In genomic region chr6:5300629-5301028, GRCm38 (mm10) we compare ENCODE assay signal across 27 mouse cellular contexts. TPM values are rescaled to one million over a fixed set of nuclear protein-coding genes. Genes with fewer than 3 reads are reported as not detected.
A peak's percentile ranks its signal among the peaks of the same experiment; 100 is the strongest.
DNase-seq lines count a peak whose midpoint lies in the region; ATAC-seq and TF ChIP-seq lines count a peak whose summit lies in the region.
"Had no signal": no experiment of that assay in that cellular context is flagged by ENCODE, and none has a peak within 500 bp of the region (broad histone marks: within the 10 kb centered on the region; RNA-seq: fewer than 3 reads in every experiment).

No protein-coding gene starts in this region.

- no peak for ATAC-seq in embryonic facial prominence, embryonic 14.5 days (ENCODE audit: low read depth)
- ATAC-seq in stomach, embryonic 15.5 days (ENCODE audit: insufficient read depth, low FRiP score, low read depth), result no peak
- no peak for ATAC-seq in stomach, postnatal 0 days (ENCODE audit: low FRiP score, low TSS enrichment)
- ATAC-seq in lung, postnatal 0 days, result no peak
- ATAC-seq: CD4-positive, CD25-positive, alpha-beta regulatory T cell, adult 4 months; forebrain, embryonic 15.5 days had no signal

- no peak for TF ChIP-seq CTCF in stomach, postnatal 0 days (IDR thresholded peaks at IDR 0.05; ENCODE audit: low read depth)
- no peak for TF ChIP-seq CTCF in lung, postnatal 0 days (IDR thresholded peaks at IDR 0.05)

- peak; percentile 30 for DNase-seq in embryonic facial prominence, embryonic 14.5 days (ENCODE audit: low spot score)
- no peak for DNase-seq in embryonic facial prominence, embryonic 10.5 days (ENCODE audit: low spot score)
- no peak for DNase-seq in stomach, postnatal 0 days (ENCODE audit: low spot score)
- DNase-seq in fat pad, adult 2 months (ENCODE audit: extremely low read depth, low read depth, low spot score), result peak; percentile 97
- DNase-seq in thymus, adult 18-20 months, result no peak
- no peak for DNase-seq in lung, postnatal 0 days (ENCODE audit: low spot score)
- DNase-seq: adrenal gland, adult 2 months; adrenal gland, postnatal 14 days; cerebellum, adult 11 months; cerebellum, adult 2 months; cerebellum, adult 9-11 months; cerebellum, postnatal 25 days; embryo, embryonic 11 days; gastrocnemius, postnatal 10 days; gastrocnemius, postnatal 36 days; heart, adult 18-20 months; heart, postnatal 14 days; heart, postnatal 4 days had no signal

- no peak overlapping the region for H3K27ac ChIP-seq in embryonic facial prominence, embryonic 14.5 days (replicated peaks; ENCODE audit: low read depth, low read length)
- no peak overlapping the region for H3K27ac ChIP-seq in embryonic facial prominence, embryonic 10.5 days (replicated peaks)
- H3K27ac ChIP-seq in stomach, embryonic 15.5 days, result peak overlapping the region; percentile 14; the same call in 1 of the 2 replicates
- H3K27ac ChIP-seq in stomach, postnatal 0 days (replicated peaks), result no peak overlapping the region
- H3K27ac ChIP-seq in lung, postnatal 0 days (ENCODE audit: low read length), result no peak overlapping the region
- H3K27ac ChIP-seq: embryonic facial prominence, embryonic 15.5 days; forebrain, embryonic 12.5 days; forebrain, embryonic 15.5 days; heart, embryonic 10.5 days; heart, embryonic 13.5 days; hindbrain, embryonic 12.5 days; hindbrain, embryonic 15.5 days had no signal

- no peaks in the 10 kb centered on the region for H3K36me3 ChIP-seq in embryonic facial prominence, embryonic 14.5 days (ENCODE audit: control insufficient read depth, insufficient read depth, low read length)
- H3K36me3 ChIP-seq in embryonic facial prominence, embryonic 10.5 days (replicated peaks), result no peaks in the 10 kb centered on the region
- H3K36me3 ChIP-seq in stomach, embryonic 15.5 days, result no peaks in the 10 kb centered on the region
- H3K36me3 ChIP-seq in stomach, postnatal 0 days (ENCODE audit: control insufficient read depth, insufficient read depth, low read length), result no peaks in the 10 kb centered on the region
- H3K36me3 ChIP-seq in lung, postnatal 0 days (ENCODE audit: insufficient read depth, low read length), result no peaks in the 10 kb centered on the region
- H3K36me3 ChIP-seq: embryonic facial prominence, embryonic 15.5 days; forebrain, embryonic 12.5 days; forebrain, embryonic 15.5 days; heart, embryonic 10.5 days; heart, embryonic 13.5 days; hindbrain, embryonic 12.5 days; hindbrain, embryonic 15.5 days had no signal

- TF ChIP-seq EP300 in stomach, postnatal 0 days (optimal IDR thresholded peaks at IDR 0.05), result no peak
- TF ChIP-seq EP300 in lung, postnatal 0 days (IDR thresholded peaks at IDR 0.05), result no peak

- WGBS in embryonic facial prominence, embryonic 14.5 days, result 82% methylated on average over 8 of the region's 8 CpGs
- WGBS in embryonic facial prominence, embryonic 10.5 days, result 92% methylated on average over 8 of the region's 8 CpGs
- 78% methylated on average over 8 of the region's 8 CpGs for WGBS in stomach, embryonic 15.5 days
- 75% methylated on average over 8 of the region's 8 CpGs for WGBS in stomach, postnatal 0 days
- WGBS in lung, postnatal 0 days, result 72% methylated on average over 8 of the region's 8 CpGs

- no peak overlapping the region for H3K9ac ChIP-seq in embryonic facial prominence, embryonic 14.5 days (ENCODE audit: low read depth, low read length)
- no peak overlapping the region for H3K9ac ChIP-seq in stomach, embryonic 15.5 days
- H3K9ac ChIP-seq in stomach, postnatal 0 days (ENCODE audit: low read length), result no peak overlapping the region
- no peak overlapping the region for H3K9ac ChIP-seq in lung, postnatal 0 days (replicated peaks; ENCODE audit: low read depth)
- H3K9ac ChIP-seq: embryonic facial prominence, embryonic 15.5 days; forebrain, embryonic 12.5 days; forebrain, embryonic 15.5 days; heart, embryonic 13.5 days; hindbrain, embryonic 12.5 days; hindbrain, embryonic 15.5 days had no signal

- H3K27me3 ChIP-seq in embryonic facial prominence, embryonic 14.5 days (replicated peaks; ENCODE audit: control insufficient read depth, insufficient read depth, low read length), result 0 out of 2 replicates have a peak, but pooled peaks cover 3% of the 10 kb centered on the region
- H3K27me3 ChIP-seq in embryonic facial prominence, embryonic 10.5 days (replicated peaks; ENCODE audit: low read depth, poor library complexity, severe bottlenecking), result peaks cover 15% of the 10 kb centered on the region
- no peaks in the 10 kb centered on the region for H3K27me3 ChIP-seq in stomach, embryonic 15.5 days (replicated peaks)
- no peaks in the 10 kb centered on the region for H3K27me3 ChIP-seq in stomach, postnatal 0 days (ENCODE audit: control insufficient read depth, insufficient read depth, low read length)
- no peaks in the 10 kb centered on the region for H3K27me3 ChIP-seq in lung, postnatal 0 days (replicated peaks; ENCODE audit: insufficient read depth, low read length)
- H3K27me3 ChIP-seq: embryonic facial prominence, embryonic 15.5 days; forebrain, embryonic 15.5 days; heart, embryonic 13.5 days; hindbrain, embryonic 15.5 days had no signal

- H3K9me3 ChIP-seq in embryonic facial prominence, embryonic 14.5 days (ENCODE audit: control insufficient read depth, low read length), result 0 out of 2 replicates have a peak, but pooled peaks cover 3% of the 10 kb centered on the region
- H3K9me3 ChIP-seq in embryonic facial prominence, embryonic 10.5 days, result no peaks in the 10 kb centered on the region
- H3K9me3 ChIP-seq in stomach, embryonic 15.5 days, result no peaks in the 10 kb centered on the region
- H3K9me3 ChIP-seq in stomach, postnatal 0 days (ENCODE audit: control insufficient read depth, low read length), result no peaks in the 10 kb centered on the region
- no peaks in the 10 kb centered on the region for H3K9me3 ChIP-seq in lung, postnatal 0 days (ENCODE audit: low read length)
- H3K9me3 ChIP-seq: embryonic facial prominence, embryonic 15.5 days; forebrain, embryonic 12.5 days; forebrain, embryonic 15.5 days; heart, embryonic 10.5 days; hindbrain, embryonic 12.5 days; hindbrain, embryonic 15.5 days had no signal

- no peak overlapping the region for H3K4me2 ChIP-seq in embryonic facial prominence, embryonic 14.5 days (ENCODE audit: low read depth, low read length)
- H3K4me2 ChIP-seq in stomach, embryonic 15.5 days, result no peak overlapping the region
- H3K4me2 ChIP-seq in stomach, postnatal 0 days (replicated peaks; ENCODE audit: low read depth), result no peak overlapping the region
- no peak overlapping the region for H3K4me2 ChIP-seq in lung, postnatal 0 days (replicated peaks; ENCODE audit: low read depth, low read length)
- H3K4me2 ChIP-seq: embryonic facial prominence, embryonic 15.5 days; forebrain, embryonic 12.5 days; forebrain, embryonic 15.5 days; heart, embryonic 13.5 days; hindbrain, embryonic 12.5 days; hindbrain, embryonic 15.5 days had no signal

- H3K4me3 ChIP-seq in embryonic facial prominence, embryonic 14.5 days (ENCODE audit: low read depth, low read length), result no peak overlapping the region
- H3K4me3 ChIP-seq in embryonic facial prominence, embryonic 10.5 days, result no peak overlapping the region
- H3K4me3 ChIP-seq in stomach, embryonic 15.5 days (replicated peaks), result no peak overlapping the region
- no peak overlapping the region for H3K4me3 ChIP-seq in stomach, postnatal 0 days (ENCODE audit: low read depth, low read length)
- no peak overlapping the region for H3K4me3 ChIP-seq in lung, postnatal 0 days (ENCODE audit: low read depth, low read length)
- H3K4me3 ChIP-seq: embryonic facial prominence, embryonic 15.5 days; forebrain, embryonic 12.5 days; forebrain, embryonic 15.5 days; heart, embryonic 10.5 days; heart, embryonic 13.5 days; hindbrain, embryonic 12.5 days; hindbrain, embryonic 15.5 days had no signal

- no peaks in the 10 kb centered on the region for H3K4me1 ChIP-seq in embryonic facial prominence, embryonic 14.5 days (ENCODE audit: control insufficient read depth, insufficient read depth, low read length)
- peaks cover 17% of the 10 kb centered on the region for H3K4me1 ChIP-seq in embryonic facial prominence, embryonic 10.5 days
- H3K4me1 ChIP-seq in stomach, embryonic 15.5 days, result no peaks in the 10 kb centered on the region
- 0 out of 2 replicates have a peak, but pooled peaks cover 3% of the 10 kb centered on the region for H3K4me1 ChIP-seq in stomach, postnatal 0 days (replicated peaks; ENCODE audit: control insufficient read depth, insufficient read depth)
- peaks cover 4% of the 10 kb centered on the region; the same call in 1 of the 2 replicates for H3K4me1 ChIP-seq in lung, postnatal 0 days (ENCODE audit: insufficient read depth, low read depth, low read length)
- H3K4me1 ChIP-seq: heart, embryonic 10.5 days had no signal

RNA-seq across cellular contexts. Expression of gene Pon2, which starts 2.4 kb away (rescaled TPM):
- 26.0 and 29.7 TPM in 2 replicates for polyA plus RNA-seq in embryonic facial prominence, embryonic 14.5 days (2014; fragmentation: Nextera tagmentation; extraction: Ambion mirVana)
- 22.9 and 25.9 TPM in 2 replicates for polyA plus RNA-seq in embryonic facial prominence, embryonic 10.5 days (2016; fragmentation: Nextera tagmentation; extraction: Ambion mirVana)
- polyA plus RNA-seq in stomach, embryonic 15.5 days (2015; fragmentation: Nextera tagmentation; extraction: Ambion mirVana), result 57.8 and 58.7 TPM in 2 replicates
- polyA plus RNA-seq in stomach, postnatal 0 days (2015; fragmentation: Nextera tagmentation; extraction: Ambion mirVana), result 130 and 148 TPM in 2 replicates
- 88.4 and 98.7 TPM in 2 replicates for polyA plus RNA-seq in lung, postnatal 0 days (2015; fragmentation: Nextera tagmentation; extraction: Ambion mirVana)

RNA-seq across cellular contexts. Expression of gene Pon3, which starts 44.5 kb away (rescaled TPM):
- 11.8 and 14.0 TPM in 2 replicates for polyA plus RNA-seq in embryonic facial prominence, embryonic 14.5 days (2014; fragmentation: Nextera tagmentation; extraction: Ambion mirVana)
- polyA plus RNA-seq in embryonic facial prominence, embryonic 10.5 days (2016; fragmentation: Nextera tagmentation; extraction: Ambion mirVana), result 6.3 and 6.5 TPM in 2 replicates
- polyA plus RNA-seq in stomach, embryonic 15.5 days (2015; fragmentation: Nextera tagmentation; extraction: Ambion mirVana), result 17.9 and 19.3 TPM in 2 replicates
- polyA plus RNA-seq in stomach, postnatal 0 days (2015; fragmentation: Nextera tagmentation; extraction: Ambion mirVana), result 27.2 and 30.2 TPM in 2 replicates
- 143 and 168 TPM in 2 replicates for polyA plus RNA-seq in lung, postnatal 0 days (2015; fragmentation: Nextera tagmentation; extraction: Ambion mirVana)

Comparison
In these comparisons a context has a peak if more than half of its experiments do, and no peak if none do; other contexts are left out.
1. DNase-seq: peak in embryonic facial prominence, embryonic 14.5 days (single experiment) and fat pad, adult 2 months (single experiment); none in embryonic facial prominence, embryonic 10.5 days (single experiment), stomach, postnatal 0 days (single experiment), thymus, adult 18-20 months (0 of 2) and lung, postnatal 0 days (single experiment).